Mouse (Mus musculus) layer of hippocampus, adult 9-10 months (tissue): ENCODE measurements around the gene Gm20503.

ENCODE experiments used
- DNase-seq: peaks from one replicate; pipeline ENCODE4 v3.0.0; 2022; ENCODE audit warnings: low spot score

The Gm20503 gene

GRCm38 (mm10) chr4:59002948-59003805 is at the start of gene Gm20503:
Gene Gm20503, plus strand, starts transcription at chr4:59003210.
- DNase-seq, result peak; percentile 67

DNA sequence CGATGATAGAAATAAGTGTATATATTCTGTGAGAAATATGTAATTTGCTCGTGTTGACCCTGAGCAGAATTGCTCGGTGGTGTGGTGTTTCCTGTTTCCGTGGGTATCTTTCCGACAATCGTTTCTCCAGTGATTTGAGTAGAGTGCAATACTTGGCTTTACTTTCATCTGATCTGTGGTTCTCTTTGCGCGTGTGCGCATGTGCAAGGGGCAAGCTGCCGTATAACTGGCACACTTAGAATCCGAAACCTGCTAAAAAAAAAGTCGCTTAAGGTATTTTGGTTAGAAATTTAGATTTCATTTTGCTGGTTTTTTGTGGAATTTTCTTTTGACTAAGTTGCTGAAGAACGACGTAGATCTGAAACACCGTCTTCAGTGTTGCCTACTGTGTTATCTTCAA is 41.3 kb upstream of the Gm20503 start:
- no peak for DNase-seq

GRCm38 (mm10) chr4:58963271-58963670 is 39.7 kb upstream of the Gm20503 start:
- DNase-seq, result no peak

GRCm38 (mm10) chr4:58965136-58965535 is 37.9 kb upstream of the Gm20503 start:
- DNase-seq, result no peak

- DNase-seq, result no peak
These were observed 32.3 kb upstream of the Gm20503 start for GRCm38 (mm10) chr4:58970678-58971077.

DNA sequence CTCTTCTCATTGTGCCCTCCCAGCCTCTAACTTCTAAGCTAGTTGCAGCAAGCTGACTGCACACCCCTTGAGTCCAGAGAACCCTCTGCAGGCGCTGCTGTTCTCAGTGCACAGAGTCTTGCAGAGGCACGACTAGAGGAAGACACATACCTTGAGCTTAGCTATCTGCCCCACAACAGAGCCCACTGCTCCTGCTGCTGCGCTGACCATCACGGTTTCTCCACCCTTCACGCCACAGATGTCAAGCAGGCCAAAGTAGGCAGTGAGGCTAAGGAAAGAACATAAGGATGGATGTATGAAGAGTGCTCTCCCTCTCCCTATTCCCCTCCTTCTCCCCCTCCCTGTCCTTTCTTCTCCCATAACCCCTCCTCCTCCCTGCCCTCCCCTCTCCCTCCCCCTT is 27.3 kb upstream of the Gm20503 start:
- DNase-seq, result no peak

DNA sequence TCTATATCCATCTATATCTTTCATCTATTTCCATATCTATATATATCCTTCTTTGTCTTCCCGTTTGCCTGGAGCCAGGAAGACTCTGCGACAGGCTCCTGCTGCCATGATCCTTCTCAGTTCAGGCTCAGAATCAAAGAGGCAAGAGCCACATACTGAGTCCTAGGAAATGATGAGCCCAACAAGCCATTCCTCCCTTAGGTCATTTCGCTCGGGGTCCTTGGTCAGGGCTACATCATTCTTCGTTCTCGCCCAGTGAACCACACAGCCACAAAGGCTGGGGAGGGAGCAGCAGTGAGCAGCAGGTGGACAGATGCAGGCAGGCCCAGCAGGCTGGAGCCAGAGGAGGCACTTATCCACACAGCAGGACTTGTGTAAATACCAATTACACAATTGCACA is 21.6 kb upstream of the Gm20503 start:
- DNase-seq, result no peak

DNA sequence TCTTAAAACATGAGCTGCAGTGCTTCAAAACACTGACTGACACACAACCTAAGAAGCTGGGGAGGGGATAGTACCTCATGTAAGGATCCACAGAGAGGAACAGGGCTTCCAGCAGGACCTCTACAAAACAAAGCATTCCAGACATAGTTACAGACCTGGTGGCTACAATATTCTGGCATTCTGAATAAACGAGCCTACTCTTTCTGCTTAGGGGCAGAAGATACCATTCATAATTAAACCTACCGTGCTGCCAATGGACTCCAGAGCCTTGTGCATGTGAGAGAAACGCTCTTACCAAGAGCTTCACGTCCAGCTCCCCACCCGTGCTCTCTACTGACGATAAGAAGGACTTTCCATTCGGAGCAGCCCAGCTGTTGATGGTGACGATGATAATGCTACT is 20.2 kb upstream of the Gm20503 start:
- DNase-seq, result no peak

GRCm38 (mm10) chr4:58985157-58985648 is 17.8 kb upstream of the Gm20503 start:
- DNase-seq, result peak; percentile 55

DNA sequence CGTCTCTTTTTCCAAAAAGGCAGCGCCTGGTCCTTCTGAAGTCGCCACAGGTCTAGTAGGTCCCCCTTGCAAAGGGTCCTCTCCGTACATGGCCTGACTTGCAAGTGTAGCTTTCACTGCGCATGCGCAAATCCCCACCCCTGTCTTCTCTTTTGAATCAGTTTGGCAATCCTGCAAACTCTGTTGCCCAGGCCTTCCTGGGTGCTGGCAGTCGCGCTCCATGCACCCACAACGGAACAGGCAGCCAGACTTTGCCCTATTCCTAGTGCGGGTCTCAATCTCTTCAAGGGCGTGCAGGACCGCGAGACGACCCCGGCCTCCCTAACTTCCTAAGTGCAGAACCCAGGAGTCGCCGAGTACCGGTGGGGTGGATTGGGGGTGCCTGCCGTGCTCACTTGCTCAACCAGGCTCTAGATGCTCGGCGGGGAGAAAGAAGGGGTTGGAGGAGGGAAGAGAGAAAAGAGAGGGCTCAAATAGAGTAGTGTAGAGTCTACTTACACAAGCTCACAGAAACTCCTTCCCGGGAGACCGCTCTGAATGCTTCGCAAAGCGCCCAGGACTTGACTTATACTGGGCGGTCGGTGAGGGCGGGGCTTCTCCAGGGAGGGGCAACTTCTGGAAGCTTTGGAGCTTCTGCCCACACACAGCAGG is 16.3 kb upstream of the Gm20503 start, which contains the start of gene Ptgr1:
TSS of gene Ptgr1 (minus strand) at position 580 of the 651 bp plus-strand sequence.
- peak; percentile 67 for DNase-seq

DNA sequence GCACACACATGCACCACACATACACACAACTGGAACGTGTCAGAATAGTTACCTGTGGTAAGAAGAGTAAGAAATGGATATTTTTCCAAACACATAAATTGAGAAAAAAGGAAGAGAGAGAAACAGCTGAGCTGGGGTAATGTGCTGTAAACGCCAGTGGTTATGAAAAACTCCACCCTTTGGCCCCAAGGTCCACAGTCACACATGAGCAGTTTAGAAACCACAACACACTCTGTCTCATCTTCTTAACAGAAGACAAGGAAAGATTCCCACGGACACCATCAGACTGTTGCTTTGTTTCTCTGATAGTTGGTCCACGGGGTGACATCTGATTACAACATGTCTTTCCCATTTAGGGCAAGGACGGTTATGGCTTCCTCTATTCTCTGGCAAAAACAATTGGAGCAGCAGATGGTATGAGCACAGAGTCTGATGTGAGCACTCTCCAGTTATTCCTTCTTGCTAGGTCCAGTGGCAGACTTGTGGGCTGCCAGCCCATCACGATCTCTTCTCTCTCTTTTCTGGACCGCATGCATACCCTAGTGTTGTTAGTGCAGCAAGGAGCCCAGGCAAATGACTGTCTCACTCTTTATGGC is 13.6 kb upstream of the Gm20503 start:
- DNase-seq, result no peak

- DNase-seq, result no peak
These were observed 12.2 kb upstream of the Gm20503 start for GRCm38 (mm10) chr4:58990609-58991434.

DNA sequence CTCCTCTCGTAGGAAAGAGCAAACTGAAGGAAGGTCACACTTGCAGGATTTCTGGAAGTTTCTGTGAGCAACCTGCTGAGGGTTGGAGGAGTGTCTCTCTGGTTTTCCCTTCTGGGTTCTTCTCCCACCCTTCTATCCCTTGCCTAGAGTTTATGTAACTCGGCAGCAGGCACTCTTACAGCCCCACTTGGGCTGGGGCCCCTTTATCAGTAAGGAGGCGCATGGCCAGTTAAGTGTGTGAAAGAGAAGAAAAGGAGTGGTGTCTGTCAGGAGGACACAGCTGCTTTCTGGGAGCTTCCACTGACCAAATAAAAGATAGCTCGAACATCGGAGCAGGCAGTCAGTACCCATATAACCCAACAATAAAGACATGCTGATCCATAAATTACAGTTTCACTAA is 10.8 kb upstream of the Gm20503 start:
- DNase-seq, result no peak

GRCm38 (mm10) chr4:58994762-58995161 is 8.2 kb upstream of the Gm20503 start, which contains the start of gene Dnajc25:
Gene Dnajc25, plus strand, starts transcription at chr4:58995062.
- no peak for DNase-seq

DNA sequence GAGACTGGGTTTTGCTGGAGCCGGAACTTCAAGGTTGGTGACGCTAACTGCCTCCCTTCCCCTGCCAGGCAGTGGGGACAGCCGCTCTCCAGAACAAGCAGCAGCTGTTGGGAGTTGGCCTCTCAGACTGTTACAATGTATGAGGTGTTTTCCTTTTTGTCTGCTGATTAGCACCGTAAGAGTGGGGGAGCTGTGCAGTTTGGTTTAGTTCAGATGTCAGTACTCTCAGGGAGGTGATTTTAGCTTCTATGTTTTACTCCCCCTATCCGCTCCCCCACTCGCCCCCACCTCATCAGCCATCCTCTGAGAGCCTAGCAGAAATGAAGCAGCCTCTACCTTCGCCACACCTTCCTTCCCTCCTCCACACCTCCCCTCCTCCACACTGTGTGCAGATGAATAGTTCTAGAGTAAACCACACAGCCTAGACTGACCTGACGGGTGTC is 7.7 kb upstream of the Gm20503 start:
- no peak for DNase-seq

- DNase-seq, result no peak
These were observed 5.9 kb upstream of the Gm20503 start for GRCm38 (mm10) chr4:58997081-58997480.

DNA sequence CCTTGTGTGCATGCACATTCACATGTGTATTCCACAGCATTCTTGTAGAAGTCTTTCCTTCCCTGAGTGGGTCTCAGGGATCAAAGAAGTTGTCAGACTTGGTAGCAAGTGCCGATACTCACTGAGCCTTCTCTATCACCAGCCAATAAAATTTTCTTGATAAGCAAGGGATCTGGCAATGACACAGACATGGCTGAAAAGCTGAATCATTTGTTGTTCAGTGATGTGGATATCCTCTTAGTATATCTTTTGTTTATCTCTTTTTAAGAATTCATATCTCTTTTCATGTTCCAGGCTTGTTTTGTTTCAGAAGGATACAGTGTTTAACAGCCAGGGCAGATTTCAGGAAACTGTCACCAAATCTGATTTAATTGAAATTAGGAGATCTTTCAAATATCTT is 4.3 kb upstream of the Gm20503 start:
- no peak for DNase-seq

GRCm38 (mm10) chr4:58999686-59000085 is 3.3 kb upstream of the Gm20503 start:
- peak; percentile 55 for DNase-seq

DNA sequence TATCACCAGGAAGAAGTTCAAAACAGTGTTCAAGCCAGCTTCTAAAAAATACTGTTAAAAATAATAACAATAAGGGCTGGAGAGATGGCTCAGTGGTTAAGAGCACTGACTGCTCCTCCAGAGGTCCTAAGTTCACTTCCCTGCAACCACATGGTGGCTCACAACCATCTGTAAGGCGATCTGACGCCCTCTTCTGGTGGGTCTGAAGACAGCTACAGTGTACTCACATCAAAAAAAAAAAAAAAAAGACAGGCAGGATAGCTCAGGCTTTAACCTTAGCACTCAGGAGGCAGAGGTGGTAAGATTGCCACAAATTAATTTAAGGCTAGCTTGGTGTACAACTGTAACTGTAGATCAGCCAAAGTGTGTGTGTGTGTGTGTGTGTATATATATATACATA is 2.4 kb upstream of the Gm20503 start:
- DNase-seq, result no peak

GRCm38 (mm10) chr4:59003806-59004200 is 793 bp downstream of the Gm20503 start:
- no peak for DNase-seq

DNA sequence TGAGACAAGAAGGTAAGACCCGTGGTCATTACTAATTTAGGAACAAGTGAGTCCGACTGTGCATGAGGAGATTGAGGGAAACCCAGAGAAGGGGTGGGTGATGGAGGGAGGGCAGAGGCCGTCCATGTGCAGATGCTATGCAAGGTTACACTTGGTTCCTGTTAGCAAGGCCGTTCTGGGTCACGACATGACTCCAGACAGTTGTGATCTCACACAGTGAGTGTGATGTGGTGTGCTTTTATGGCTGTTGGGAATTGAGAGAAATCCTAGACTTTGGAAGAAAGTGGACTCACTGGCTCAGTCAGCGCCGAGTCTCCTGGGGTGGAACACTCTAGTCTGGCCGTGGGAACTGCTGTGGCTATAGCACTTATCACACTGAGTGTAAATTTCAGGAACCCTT is 3.2 kb downstream of the Gm20503 start:
- DNase-seq, result no peak

GRCm38 (mm10) chr4:59007016-59007415 is 4.0 kb downstream of the Gm20503 start:
- no peak for DNase-seq
